Mouse (Mus musculus): ENCODE measurements around the gene Cacng7.
A peak's percentile ranks its signal among the peaks of the same experiment; 100 is the strongest.
"Not testable (repeated sequence)": the region's sequence is repeated elsewhere in the genome, so short reads cannot be mapped to it uniquely, and the experiment has no call there.

Gene Cacng7

DNA sequence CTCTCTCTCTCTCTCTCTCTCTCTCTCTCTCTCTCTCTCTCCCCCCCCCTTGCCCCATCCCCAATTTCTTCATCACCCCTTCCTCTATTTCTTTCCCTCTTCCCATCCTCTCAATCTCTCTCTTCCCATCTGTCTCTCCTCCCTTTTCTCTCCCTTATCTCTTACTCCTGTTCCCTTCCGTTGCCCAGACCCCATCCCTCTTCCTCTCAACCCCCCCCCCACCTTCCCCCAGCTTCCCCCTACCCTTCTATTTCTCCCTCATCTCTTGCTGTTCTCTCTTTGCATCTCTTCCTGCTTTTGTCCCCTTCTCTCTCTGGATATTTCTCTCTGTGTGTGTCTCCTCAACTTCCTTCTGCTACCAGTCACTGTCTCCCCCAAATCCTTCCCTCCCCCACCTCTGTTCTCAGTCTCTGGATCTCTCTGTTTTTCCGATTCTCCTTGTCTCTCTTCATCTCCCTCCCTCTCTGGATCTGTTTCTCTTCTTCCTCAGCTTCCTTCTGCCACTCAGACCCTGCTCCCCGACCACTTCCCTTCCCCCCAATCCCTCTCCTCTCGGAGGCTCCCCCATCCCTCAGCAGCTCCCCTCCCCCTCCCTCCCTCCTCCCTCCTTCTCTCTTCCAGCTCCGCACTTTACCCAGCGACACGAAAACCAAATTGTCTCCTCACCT lies 57.8 kb downstream of the Cacng7 start, which contains the start of gene Cacng8:
Cacng8 (plus strand) TSS at position 271 of the 668 bp plus-strand sequence.
- DNase-seq, result no peak

DNA sequence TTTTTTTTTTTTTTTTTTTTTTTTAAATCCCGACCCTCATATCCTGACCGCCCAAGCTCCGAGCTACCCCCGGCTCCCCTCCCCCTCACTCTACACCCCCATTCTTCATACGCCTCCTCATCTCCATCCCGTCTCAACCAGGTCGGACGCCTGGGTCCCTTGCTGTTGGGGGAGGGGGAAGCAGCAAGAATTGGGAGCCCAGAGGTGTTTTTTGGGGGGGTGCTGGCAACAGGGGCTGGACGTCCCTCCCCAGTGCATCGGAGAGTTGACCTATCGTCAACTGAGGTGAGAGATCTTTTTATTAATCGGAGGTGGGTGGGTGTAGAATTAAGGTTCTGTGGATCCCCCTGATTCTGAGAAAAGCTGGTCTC lies 58.3 kb downstream of the Cacng7 start:
- DNase-seq, result no peak

DNA sequence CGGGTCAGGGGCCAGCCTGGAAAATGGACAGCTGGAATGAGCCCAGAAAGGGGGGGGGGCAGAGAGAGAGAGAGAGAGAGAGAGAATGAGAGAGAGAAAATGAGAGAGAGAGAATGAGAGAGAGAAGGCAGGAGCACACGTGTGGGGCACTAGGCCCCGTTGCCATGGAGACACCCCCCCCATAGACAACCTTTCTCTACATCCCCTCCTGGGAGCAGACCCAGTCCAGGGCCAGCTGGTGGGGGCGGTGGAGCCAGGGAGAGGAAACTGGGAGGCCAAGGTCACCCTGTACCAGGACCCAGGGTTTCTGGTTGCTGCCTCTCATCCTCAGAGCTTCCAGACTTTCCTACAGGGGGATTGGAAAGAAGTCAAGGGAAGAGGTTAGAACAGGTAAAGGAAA lies 59.1 kb downstream of the Cacng7 start:
- no peak for DNase-seq

DNA sequence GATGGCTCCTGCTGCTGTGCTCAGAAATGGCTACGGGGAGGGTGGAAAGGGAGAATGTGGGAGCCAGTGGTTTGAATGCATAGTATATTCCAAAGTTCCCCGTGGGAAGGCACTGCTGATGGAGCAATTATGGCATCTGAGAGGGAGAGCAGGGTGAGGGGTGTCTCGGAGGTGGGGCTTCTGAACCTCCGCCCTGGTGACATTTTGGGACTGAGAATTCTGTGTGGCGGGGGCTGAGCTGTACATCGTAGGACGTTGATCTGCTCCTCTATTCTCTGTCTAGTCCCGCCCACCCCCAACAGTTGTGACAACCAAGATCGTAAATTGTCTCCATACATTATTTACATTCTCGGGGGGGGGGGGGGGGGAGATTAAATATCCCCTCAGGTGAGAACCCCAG lies 64.6 kb downstream of the Cacng7 start:
- DNase-seq, result no peak

DNA sequence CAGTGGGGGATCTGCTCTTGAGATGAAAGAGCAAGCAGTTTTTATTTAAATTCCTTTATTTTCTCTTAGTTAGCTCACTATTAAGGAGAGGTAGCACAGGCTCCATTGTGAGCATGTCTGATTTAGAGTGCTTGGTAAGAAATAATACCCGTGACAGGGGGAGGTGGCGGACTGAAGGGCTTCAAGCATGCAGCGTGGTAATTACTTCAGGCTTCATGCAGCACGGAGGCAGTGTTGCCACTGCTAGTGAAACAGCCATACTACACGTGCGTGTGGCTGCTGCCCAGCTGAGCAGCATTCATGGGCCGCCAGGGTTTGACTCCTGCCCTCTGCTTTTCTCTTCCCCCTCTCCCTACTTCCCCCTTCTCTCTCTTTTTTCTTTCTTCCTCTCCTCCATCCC lies 65.0 kb downstream of the Cacng7 start:
- DNase-seq, result no peak

DNA sequence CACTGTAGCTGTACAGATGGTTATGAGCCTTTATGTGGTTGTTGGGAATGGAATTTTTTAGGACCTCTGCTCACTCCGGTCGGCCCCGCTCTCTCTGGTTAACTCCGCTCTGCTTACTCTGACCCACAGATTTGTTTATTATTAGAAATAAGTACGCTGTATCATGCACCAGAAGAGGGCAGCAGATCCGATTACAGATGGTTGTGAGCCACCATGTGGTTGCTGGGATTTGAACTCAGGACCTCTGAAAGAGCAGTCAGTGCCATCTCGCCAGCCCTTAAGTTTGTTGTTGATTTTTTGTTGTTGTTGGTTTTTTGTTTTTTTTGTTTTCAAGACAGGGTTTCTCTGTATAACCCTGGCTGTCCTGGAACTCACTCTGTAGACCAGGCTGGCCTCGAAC lies 65.6 kb downstream of the Cacng7 start:
- DNase-seq, result not testable (repeated sequence)

DNA sequence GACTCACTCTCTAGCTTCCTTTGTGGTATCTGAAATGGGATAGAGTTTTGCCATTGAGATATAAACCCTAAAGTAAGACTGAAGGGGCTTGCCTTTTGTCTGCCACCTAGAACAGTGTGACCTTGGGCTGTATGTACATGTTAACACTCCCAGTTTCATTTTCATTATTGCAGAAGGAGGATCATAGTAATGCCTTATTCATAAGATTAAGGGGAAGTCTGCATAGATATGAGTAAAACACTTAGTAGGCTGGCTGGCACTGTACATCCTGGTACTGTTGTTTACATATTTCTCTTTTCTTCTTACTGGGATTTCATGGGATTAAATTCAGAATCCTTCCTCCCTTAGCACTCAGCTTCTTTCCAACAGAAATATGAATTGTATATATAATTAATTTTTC lies 67.2 kb downstream of the Cacng7 start:
- DNase-seq, result no peak

DNA sequence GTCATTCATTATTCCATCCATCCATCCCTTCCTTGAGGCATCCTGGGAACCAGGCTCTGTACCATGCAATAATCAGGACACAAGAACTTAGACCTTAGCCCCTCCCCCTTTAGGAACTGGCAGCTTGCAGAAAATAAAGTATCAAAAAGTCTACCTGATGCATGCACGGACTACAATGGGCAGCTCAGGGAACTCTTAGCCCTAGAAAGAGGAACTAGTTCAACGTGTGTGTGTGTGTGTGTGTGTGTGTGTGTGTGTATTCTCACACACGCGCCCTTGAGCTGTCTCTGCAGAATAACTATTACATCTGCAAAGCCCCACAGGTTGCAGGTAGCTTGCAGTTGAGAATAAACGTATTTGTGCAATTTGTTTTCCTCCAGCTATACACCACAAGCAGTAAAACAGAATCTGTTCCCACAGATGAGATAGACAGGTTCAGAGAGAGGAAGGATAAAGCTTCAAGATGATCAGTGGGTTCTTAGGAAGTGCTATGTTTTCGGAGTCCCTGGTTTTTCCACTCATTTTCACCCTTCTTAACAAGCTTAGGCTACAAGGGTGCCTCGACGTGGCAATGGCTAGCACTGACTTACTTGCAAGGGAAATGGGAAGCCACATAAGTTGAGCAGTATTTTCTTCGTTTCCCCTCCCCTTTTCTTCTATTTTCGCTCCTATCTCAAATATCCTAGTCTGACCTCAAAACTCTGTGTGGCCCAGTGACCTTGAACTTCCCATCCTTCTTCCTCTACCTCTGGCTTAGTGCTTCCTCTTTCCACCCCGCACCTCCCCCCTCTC lies 77.2 kb downstream of the Cacng7 start:
- no peak for DNase-seq

DNA sequence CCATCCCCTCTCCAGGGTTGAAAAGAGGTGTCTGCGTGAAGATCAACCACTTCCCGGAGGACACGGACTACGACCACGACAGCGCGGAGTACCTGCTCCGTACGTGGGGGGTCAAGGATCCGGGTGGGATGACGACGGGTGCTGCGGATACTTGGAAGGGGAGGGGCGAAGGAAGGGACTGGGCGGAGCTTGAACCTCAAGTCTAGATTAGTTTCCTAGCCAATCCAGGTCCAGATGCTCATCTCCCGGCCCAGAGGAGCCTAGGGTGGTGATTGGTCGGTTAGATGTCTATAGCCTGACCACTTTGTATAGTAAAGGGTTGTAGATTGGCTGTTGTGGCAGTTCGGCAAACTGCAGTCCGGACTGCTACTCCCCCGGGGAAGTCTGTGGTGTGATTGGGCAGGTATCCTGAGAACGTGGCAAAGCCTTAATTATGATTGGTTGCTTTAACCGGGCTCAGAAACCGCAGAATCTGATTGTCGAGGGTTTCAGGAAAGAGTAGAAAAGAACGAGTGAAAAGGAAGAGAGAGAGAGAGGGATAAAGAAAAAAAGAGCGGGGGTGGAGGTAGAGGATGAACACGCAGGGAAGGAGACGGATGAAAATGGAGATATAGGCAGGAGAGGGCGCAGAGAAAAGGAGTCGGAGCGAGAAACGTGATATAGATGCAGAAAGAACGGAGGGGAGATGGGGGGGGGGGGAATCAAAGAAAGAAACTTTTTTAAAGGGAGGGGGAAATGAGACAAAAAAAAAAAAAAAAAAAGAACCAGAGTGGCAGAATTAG lies 78.6 kb downstream of the Cacng7 start:
- no peak for DNase-seq

DNA sequence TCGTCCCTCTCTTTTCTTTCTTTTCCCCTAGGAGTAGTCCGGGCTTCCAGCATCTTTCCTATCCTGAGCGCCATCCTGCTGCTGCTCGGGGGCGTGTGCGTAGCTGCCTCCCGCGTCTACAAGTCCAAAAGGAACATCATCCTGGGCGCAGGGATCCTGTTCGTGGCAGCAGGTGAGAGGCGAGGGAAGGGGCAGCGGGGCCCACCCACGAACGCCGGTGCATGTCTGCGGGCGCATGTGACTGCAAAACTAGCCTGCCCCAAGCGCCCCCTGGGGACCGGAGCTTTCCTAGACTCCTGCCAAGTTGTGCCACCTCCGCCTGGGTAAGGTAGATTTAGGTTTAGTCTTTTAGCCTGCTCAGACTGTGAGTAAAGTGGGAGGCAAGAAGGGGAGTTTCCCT lies 79.3 kb downstream of the Cacng7 start:
- no peak for DNase-seq

DNA sequence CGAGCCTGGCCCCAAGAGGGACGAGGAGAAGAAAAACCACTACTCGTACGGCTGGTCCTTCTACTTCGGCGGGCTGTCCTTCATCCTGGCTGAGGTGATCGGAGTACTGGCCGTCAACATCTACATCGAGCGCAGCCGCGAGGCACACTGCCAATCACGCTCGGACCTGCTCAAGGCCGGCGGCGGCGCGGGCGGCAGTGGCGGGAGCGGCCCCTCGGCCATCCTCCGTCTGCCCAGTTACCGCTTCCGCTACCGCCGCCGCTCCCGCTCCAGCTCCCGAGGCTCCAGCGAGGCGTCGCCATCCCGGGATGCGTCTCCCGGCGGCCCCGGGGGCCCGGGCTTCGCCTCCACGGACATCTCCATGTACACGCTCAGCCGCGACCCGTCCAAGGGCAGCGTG lies 82.1 kb downstream of the Cacng7 start:
- DNase-seq, result no peak

DNA sequence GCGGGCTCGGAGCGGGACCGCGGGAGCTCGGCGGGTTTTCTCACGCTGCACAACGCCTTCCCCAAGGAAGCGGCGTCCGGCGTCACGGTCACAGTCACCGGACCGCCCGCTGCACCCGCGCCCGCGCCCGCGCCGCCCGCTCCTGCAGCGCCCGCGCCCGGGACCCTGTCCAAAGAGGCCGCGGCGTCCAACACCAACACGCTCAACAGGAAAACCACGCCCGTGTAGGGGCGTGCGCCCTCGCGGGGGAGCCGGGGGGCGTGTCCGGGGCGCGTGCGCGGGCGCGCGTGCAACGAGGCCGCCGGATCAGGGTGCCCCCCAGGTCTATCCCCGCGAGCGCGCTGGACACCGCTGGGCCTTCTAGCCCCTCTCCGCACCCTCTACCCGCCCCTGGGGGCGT lies 82.6 kb downstream of the Cacng7 start:
- peak; percentile 37 to 41 for DNase-seq
